Mouse (Mus musculus): ENCODE results near the gene Ap5z1. TPM values are rescaled to one million over a fixed set of nuclear protein-coding genes. Genes with fewer than 3 reads are reported as not detected.

Gene Ap5z1
- polyA plus RNA-seq, 1 experiment from 2014 or later: 6.0 TPM

DNA sequence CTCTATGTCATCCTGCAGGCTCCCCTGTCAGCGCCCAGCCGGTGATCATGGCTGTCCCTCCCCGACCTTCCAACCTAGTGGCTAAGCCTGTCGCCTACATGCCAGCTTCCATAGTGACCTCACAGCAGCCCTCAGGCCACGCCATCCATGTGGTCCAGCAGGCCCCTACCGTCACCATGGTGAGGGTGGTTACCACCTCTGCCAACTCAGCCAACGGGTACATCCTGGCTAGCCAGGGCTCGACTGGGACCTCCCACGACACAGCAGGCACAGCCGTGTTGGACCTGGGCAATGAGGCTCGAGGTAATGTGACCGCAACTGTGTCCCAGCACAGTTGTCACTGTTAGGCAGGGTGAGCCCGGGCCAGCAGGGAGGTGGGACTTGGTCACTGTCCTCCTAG, 10.0 kb upstream of the Ap5z1 start:
- no peak overlapping the region for H3K27ac ChIP-seq
- ATAC-seq (replicated peaks; ENCODE audit: insufficient number of reproducible peaks, insufficient read depth, low FRiP score, low read depth): no peak
- no peak overlapping the region for H3K4me2 ChIP-seq
- H3K36me3 ChIP-seq: peaks cover 71% of the 10 kb centered on the region
- H3K4me1 ChIP-seq (replicated peaks): peaks cover 12% of the 10 kb centered on the region
- no peak overlapping the region for H3K9ac ChIP-seq
- no peaks in the 10 kb centered on the region for H3K27me3 ChIP-seq
- no peaks in the 10 kb centered on the region for H3K9me3 ChIP-seq (replicated peaks)
- H3K4me3 ChIP-seq: no peak overlapping the region
- 93% methylated on average over 13 of the region's 13 CpGs for WGBS

DNA sequence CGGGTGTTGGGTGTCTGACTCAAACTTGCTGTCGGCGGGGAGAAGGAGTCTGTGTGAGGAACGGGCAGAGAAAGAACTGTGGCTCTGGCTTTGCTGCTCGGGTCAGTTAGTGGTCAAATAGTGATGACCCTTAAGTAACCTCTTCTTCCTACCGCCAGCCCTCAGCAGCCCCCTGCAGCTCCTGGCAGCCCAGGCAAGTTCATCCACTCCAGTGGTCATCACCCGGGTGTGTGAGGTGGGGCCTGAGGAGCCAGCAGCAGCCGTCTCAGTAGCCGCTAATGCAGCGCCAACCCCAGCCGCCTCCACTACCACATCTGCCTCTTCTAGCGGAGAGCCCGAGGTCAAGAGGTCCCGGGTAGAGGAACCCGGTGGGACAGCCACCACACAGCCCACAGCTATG, 7.4 kb upstream of the Ap5z1 start:
- Histone ChIP-seq H3K4me3 (no peak overlapping the region), H3K9ac (no peak overlapping the region), H3K4me2 (no peak overlapping the region), H3K36me3 (peaks cover 57% of the 10 kb centered on the region), H3K27ac (no peak overlapping the region), H3K9me3 (replicated peaks) (no peaks in the 10 kb centered on the region), H3K4me1 (replicated peaks) (peaks cover 10% of the 10 kb centered on the region), H3K27me3 (no peaks in the 10 kb centered on the region)
- no peak for ATAC-seq (replicated peaks; ENCODE audit: insufficient number of reproducible peaks, insufficient read depth, low FRiP score, low read depth)
- 61% methylated on average over 15 of the region's 15 CpGs for WGBS

DNA sequence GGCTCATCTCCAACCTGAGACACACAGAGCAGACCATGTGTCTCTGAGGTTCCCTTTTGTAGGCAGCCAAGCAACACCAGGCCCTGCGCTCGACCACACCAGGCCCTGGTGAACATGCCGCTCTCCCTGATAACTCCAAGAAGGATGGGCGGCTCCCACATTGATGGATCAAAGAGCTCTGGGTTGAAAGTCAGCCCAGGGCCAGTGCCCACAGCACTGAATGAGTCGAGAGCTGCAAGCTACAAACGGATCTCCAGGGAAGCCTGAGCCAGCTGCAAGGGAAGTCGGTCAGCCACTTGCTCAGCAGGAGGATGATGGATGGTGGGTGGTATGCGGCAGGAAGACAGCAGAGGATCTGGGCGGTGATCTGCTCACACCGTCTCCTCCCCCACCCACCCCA, 6.4 kb upstream of the Ap5z1 start:
- no peak overlapping the region for H3K4me2 ChIP-seq
- no peak overlapping the region for H3K4me3 ChIP-seq
- no peaks in the 10 kb centered on the region for H3K27me3 ChIP-seq
- peaks cover 55% of the 10 kb centered on the region for H3K36me3 ChIP-seq
- WGBS: 43% methylated on average over 10 of the region's 10 CpGs
- ATAC-seq (replicated peaks; ENCODE audit: insufficient number of reproducible peaks, insufficient read depth, low FRiP score, low read depth): no peak
- H3K9ac ChIP-seq: no peak overlapping the region
- H3K9me3 ChIP-seq (replicated peaks): no peaks in the 10 kb centered on the region
- peaks cover 9% of the 10 kb centered on the region for H3K4me1 ChIP-seq (replicated peaks)
- H3K27ac ChIP-seq: peak overlapping the region; percentile 55

DNA sequence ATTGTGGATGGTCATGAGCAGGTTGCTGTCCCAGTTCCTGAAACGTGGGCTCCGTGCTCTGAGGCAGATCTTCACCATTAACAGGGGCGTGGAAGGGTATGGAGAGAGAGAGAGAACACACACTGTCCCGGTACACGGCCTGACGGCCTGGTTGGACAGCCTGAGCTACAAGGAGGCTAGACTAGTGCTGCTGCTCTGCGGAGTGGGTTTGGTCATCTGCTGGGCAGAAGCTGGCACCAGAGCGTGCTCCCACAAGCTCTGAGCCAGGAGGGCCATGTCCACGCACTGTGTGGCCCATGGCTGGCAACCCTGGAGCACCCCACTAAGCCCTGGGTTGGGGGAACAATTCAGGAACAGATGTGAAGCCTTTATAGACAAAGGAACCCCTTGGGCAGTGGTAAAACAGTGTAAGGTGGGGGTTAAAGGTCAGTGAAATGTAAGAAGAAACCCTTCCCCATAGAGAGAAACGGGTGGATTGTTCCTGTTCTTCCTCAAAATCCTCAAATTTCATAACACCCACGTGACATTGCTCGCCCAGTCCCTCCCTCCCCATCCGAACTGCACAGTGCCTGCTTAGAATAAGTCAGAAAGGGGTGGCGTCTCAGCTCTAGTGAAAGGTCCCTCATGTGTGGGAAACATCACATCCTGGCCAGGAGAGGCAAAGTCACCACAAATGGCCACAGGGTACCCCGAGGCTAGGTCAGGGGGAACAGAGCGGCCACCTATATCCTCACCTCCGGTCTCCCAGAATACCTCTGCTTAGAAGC, 4.8 kb upstream of the Ap5z1 start:
- H3K36me3 ChIP-seq: peaks cover 44% of the 10 kb centered on the region

DNA sequence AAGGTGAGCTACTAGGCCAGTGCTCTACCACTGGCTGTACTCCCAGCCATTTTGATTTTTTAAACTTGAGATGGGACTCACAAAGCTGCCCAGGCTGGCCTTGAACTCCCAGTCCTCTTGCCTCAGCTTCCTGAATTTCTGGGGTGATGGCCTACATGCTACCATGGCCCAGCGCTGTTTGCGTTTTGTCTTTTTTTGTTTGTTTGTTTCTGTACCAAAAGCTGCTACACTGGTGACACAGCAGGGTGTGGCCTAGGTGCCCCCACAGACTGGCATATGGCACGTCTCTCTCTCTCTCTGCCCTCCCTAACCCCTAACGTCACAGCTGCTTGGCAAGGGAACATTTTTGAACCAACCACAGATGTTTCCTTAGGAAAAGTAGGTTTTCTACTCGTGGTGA, 3.9 kb upstream of the Ap5z1 start:
- Histone ChIP-seq H3K9ac (no peak overlapping the region), H3K9me3 (replicated peaks) (no peaks in the 10 kb centered on the region), H3K27ac (no peak overlapping the region), H3K27me3 (no peaks in the 10 kb centered on the region), H3K4me1 (replicated peaks) (peaks cover 21% of the 10 kb centered on the region), H3K36me3 (peaks cover 37% of the 10 kb centered on the region), H3K4me2 (no peak overlapping the region), H3K4me3 (no peak overlapping the region)
- no peak for ATAC-seq (replicated peaks; ENCODE audit: insufficient number of reproducible peaks, insufficient read depth, low FRiP score, low read depth)
- 79% methylated on average over 5 of the region's 5 CpGs for WGBS

More for the DNA sequence above, 4.8 kb upstream of the Ap5z1 start:
- Histone ChIP-seq H3K4me3 (no peak overlapping the region), H3K27ac (no peak overlapping the region), H3K9ac (no peak overlapping the region), H3K4me1 (replicated peaks) (peaks cover 15% of the 10 kb centered on the region), H3K27me3 (no peaks in the 10 kb centered on the region), H3K4me2 (no peak overlapping the region), H3K9me3 (replicated peaks) (no peaks in the 10 kb centered on the region)
- 89% methylated on average over 17 of the region's 17 CpGs for whole genome bisulfite sequencing
- ATAC-seq (replicated peaks; ENCODE audit: insufficient number of reproducible peaks, insufficient read depth, low FRiP score, low read depth): no peak

DNA sequence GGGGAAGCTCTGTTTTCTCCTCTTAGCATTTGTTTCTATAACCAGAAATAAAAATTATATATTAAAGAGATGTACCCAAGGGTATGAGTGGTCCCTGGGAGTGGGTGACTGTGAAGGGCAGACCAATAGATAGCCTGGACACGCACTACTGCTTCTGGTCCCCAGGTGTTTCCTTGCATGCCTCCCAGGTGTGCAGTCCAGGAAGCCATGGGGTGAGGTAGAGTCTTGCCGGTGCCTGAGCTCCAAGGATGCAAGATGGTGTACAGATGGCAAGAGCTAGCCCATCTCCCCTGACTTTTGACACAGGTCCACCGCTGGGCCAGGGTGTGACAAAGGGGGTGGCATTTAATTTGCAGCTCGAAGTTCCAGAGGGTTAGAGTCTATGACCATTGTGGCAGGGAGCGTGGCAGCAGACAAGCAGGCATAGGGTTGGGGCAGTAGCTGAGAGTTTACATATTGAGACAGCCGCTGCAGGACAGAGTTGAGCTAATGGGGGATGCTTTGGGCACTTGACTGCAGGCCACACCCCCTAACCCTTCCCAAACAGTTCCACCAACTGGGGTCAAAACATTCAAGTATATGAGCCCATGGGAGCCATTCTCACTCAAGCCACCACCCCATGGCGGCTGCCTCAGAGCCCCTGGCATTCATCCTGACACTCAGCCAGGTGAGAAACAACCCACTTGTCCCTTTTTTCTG, 1.7 kb upstream of the Ap5z1 start:
- H3K27ac ChIP-seq: no peak overlapping the region

DNA sequence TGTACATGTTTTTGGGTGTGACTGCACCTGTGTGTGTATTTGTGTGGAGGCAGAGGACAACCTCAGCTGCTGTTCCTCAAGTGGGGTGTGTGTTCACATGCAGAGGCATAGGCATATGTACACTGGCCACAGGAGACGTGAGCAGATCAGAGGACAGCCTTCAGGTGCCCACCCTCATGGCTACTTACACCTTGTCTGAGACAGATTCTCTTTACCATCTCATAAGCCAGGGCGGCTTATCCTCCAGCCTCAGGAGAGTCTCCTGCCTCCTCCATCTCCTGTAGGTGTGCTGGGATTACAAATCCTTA, 1.1 kb upstream of the Ap5z1 start:
- no peak overlapping the region for H3K4me3 ChIP-seq
- H3K9ac ChIP-seq: no peak overlapping the region
- no peak for ATAC-seq (replicated peaks; ENCODE audit: insufficient number of reproducible peaks, insufficient read depth, low FRiP score, low read depth)
- no peak overlapping the region for H3K27ac ChIP-seq
- H3K36me3 ChIP-seq: peaks cover 17% of the 10 kb centered on the region; the same call in 1 of the 2 replicates
- no peak overlapping the region for H3K4me2 ChIP-seq
- H3K27me3 ChIP-seq: no peaks in the 10 kb centered on the region
- H3K9me3 ChIP-seq (replicated peaks): no peaks in the 10 kb centered on the region
- peaks cover 14% of the 10 kb centered on the region for H3K4me1 ChIP-seq (replicated peaks)
- 93% methylated on average over 2 of the region's 2 CpGs for WGBS

More for the DNA sequence above, 1.7 kb upstream of the Ap5z1 start:
- Histone ChIP-seq H3K9ac (no peak overlapping the region), H3K4me1 (replicated peaks) (peaks cover 18% of the 10 kb centered on the region), H3K4me2 (no peak overlapping the region), H3K36me3 (peaks cover 18% of the 10 kb centered on the region; the same call in 1 of the 2 replicates), H3K9me3 (replicated peaks) (no peaks in the 10 kb centered on the region), H3K4me3 (no peak overlapping the region), H3K27me3 (no peaks in the 10 kb centered on the region)
- WGBS: 91% methylated on average over 7 of the region's 7 CpGs
- ATAC-seq (replicated peaks; ENCODE audit: insufficient number of reproducible peaks, insufficient read depth, low FRiP score, low read depth): no peak

DNA sequence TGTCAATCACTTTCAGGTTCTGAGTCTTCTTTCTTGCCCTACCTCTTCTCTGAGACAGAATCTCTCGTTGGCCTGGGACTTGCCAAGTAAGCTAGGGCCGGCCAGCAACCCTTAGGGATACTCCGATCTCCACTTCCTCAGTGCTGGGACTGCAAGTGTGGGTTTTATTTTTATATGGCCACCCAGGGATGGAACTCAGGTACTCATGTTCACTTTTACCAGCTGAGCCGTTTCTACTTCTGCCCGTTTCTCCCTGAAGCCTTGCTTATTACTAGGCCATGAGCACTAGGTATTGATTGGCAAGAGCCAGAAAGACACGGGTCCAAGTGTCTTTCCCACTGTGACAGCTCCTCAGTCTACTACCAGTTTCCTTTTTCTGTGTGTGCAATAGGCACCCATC, 733 bp upstream of the Ap5z1 start:
- Histone ChIP-seq H3K4me2 (peak overlapping the region; percentile 87), H3K9me3 (replicated peaks) (no peaks in the 10 kb centered on the region), H3K27ac (peak overlapping the region; percentile 93), H3K4me3 (peak overlapping the region; percentile 81), H3K36me3 (peaks cover 17% of the 10 kb centered on the region; the same call in 1 of the 2 replicates), H3K27me3 (no peaks in the 10 kb centered on the region), H3K4me1 (replicated peaks) (peaks cover 14% of the 10 kb centered on the region), H3K9ac (no peak overlapping the region)
- ATAC-seq (replicated peaks; ENCODE audit: insufficient number of reproducible peaks, insufficient read depth, low FRiP score, low read depth): no peak
- WGBS: 85% methylated on average over 6 of the region's 6 CpGs

DNA sequence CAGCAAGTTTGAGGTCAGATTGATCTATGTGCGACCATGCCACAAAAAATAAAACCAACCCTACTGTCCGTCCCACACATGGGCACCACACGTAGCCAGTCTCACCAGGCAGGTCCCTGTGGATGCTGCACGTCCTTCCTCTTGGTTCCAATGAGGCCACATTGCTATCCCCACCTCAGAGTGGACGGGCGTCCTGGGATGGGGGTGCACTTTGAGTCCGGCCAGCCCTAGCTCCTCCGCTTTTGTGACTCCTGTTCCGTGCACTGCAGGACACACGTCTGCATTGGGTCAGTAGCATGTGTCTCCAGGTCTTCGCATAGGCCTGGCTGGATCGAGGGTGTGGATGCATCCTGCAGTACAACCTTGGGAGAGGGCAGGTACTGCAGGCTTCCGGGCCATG, 4.6 kb downstream of the Ap5z1 start:
- no peak overlapping the region for H3K4me3 ChIP-seq
- no peak overlapping the region for H3K9ac ChIP-seq
- H3K27ac ChIP-seq: no peak overlapping the region
- H3K4me1 ChIP-seq (replicated peaks): peaks cover 12% of the 10 kb centered on the region
- H3K4me2 ChIP-seq: no peak overlapping the region
- WGBS: 92% methylated on average over 13 of the region's 13 CpGs
- H3K27me3 ChIP-seq: no peaks in the 10 kb centered on the region
- no peaks in the 10 kb centered on the region for H3K9me3 ChIP-seq (replicated peaks)
- no peak for ATAC-seq (replicated peaks; ENCODE audit: insufficient number of reproducible peaks, insufficient read depth, low FRiP score, low read depth)
- H3K36me3 ChIP-seq: peaks cover 28% of the 10 kb centered on the region

DNA sequence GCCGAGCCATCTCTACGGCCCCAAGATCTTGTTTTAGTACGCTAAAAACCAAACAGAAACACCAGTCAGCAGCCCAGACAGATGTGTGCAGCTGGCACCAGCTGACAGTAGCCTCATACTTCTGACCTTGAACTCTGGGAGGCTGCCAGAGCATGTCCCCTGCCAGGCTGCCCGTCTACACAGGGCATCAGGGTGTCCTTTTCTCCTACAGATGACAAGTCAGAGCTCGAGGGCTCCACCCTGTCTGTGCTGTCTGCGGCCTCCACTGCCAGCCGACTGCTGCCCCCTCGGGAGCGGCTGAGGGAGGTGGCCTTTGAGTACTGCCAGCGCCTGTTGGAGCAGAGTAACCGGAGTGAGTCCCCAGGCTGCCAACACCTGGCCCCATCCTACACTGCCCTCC, 6.1 kb downstream of the Ap5z1 start:
- 85% methylated on average over 11 of the region's 11 CpGs for WGBS
- H3K9me3 ChIP-seq (replicated peaks): no peaks in the 10 kb centered on the region
- no peak; the same call in 1 of the 2 replicates for ATAC-seq (replicated peaks; ENCODE audit: insufficient number of reproducible peaks, insufficient read depth, low FRiP score, low read depth)
- no peak overlapping the region for H3K27ac ChIP-seq
- peaks cover 28% of the 10 kb centered on the region for H3K36me3 ChIP-seq
- H3K4me2 ChIP-seq: no peak overlapping the region
- peaks cover 4% of the 10 kb centered on the region for H3K4me1 ChIP-seq (replicated peaks)
- H3K9ac ChIP-seq: no peak overlapping the region
- H3K4me3 ChIP-seq: no peak overlapping the region
- no peaks in the 10 kb centered on the region for H3K27me3 ChIP-seq

DNA sequence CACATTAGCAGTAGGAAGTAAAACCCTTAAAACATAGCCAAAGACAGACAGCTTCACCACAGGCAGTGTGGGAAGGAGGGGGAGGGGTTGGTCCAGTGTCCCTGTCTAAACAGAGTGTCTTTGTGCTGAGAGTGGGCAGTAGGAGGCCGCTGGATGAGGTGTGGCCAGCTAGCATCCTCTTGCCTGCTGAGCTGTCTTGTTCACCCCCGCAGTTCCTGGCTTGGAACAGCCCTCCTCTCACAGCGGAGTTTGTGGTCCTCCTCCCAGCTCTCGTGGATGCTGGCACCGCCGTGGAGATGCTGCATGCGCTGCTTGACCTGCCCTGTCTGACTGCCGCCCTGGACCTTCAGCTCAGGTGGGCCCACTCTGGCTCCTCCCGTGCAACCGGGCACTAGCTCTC, 10.0 kb downstream of the Ap5z1 start:
- Histone ChIP-seq H3K27ac (no peak overlapping the region), H3K4me3 (no peak overlapping the region), H3K36me3 (peaks cover 14% of the 10 kb centered on the region), H3K4me1 (replicated peaks) (peaks cover 15% of the 10 kb centered on the region; the same call in 1 of the 2 replicates), H3K9ac (no peak overlapping the region), H3K4me2 (no peak overlapping the region), H3K9me3 (replicated peaks) (no peaks in the 10 kb centered on the region), H3K27me3 (no peaks in the 10 kb centered on the region)
- WGBS: 76% methylated on average over 10 of the region's 10 CpGs
- ATAC-seq (replicated peaks; ENCODE audit: insufficient number of reproducible peaks, insufficient read depth, low FRiP score, low read depth): no peak

DNA sequence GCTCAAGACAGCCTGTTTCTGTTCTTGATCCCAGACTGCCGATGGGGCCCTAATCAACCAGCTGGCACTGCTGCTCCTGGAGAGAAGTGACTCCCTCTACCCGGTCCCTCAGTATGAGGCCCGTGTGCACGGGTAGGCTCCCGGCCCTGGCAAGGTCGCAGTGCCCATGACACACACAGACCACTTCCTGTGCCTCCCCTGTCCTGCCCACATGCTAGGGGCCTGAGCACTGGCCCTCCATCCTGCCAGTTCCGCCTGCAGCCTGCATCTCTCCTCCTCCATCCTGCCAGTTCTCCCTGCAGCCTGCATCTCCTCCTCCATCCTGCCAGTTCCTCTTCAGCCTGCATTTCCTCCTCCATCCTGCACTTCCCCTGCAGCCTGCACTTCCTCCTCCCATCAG, 11.9 kb downstream of the Ap5z1 start:
- no peak overlapping the region for H3K27ac ChIP-seq
- H3K4me2 ChIP-seq: no peak overlapping the region
- no peaks in the 10 kb centered on the region; the same call in 1 of the 2 replicates for H3K36me3 ChIP-seq
- WGBS: 70% methylated on average over 7 of the region's 7 CpGs
- H3K9ac ChIP-seq: no peak overlapping the region
- H3K27me3 ChIP-seq: no peaks in the 10 kb centered on the region
- H3K4me3 ChIP-seq: no peak overlapping the region
- ATAC-seq (replicated peaks; ENCODE audit: insufficient number of reproducible peaks, insufficient read depth, low FRiP score, low read depth): no peak
- H3K4me1 ChIP-seq (replicated peaks): peaks cover 19% of the 10 kb centered on the region
- no peaks in the 10 kb centered on the region for H3K9me3 ChIP-seq (replicated peaks)

Data from heart, embryonic 15.5 days (tissue).